Mouse (Mus musculus): ENCODE results near the gene Tat.

Gene Tat

GRCm38 (mm10) chr8:110004300-110004699 is 14.1 kb downstream of the Tat start:
- peak; percentile 85 for TF ChIP-seq GATA4 (IDR thresholded peaks at IDR 0.05; ENCODE audit: insufficient replicate concordance, low read length)

GRCm38 (mm10) chr8:110006312-110007023 is 16.2 kb downstream of the Tat start:
- TF ChIP-seq GATA4 (IDR thresholded peaks at IDR 0.05; ENCODE audit: insufficient replicate concordance, low read length), result no peak

DNA sequence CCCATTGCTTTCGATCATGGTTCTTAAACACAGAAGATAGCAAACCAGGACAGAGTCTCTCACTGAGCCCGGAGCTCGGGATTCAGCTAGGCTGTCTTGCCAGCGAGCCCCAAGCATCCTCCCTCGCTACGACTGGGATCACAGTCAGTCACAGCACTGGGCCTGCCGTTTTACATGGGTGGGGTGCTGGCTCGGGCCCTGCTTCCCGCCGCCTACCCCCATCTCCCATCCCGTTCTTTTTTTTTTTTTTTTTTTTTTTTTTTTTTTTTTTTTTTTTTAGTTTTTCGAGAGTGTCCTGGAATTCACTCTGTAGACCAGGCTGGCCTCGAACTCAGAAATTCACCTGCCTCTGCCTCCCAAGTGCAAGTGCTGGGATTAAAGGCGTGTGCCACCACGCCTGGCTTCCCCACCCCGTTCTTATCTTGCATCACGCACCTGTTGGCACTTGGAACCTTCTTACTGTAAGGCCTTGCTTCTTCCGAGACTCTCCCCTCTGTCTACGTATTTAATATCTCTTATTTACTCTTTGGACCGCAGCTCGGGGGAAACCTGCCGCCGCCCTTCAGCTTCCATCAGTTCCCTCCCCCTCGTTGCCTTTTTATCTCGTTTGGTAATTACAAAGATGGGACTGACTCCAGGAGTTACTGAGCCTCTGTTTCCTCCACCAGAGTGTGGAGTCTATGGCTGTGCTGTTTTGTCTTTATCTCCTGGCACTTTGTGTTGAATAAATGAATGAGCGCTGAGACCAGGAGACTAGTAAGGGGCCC is 18.2 kb downstream of the Tat start:
- TF ChIP-seq GATA4 (IDR thresholded peaks at IDR 0.05; ENCODE audit: insufficient replicate concordance, low read length), result no peak

- no peak for TF ChIP-seq GATA4 (IDR thresholded peaks at IDR 0.05; ENCODE audit: insufficient replicate concordance, low read length)
Measured at GRCm38 (mm10) chr8:110008995-110009446, 18.8 kb downstream of the Tat start.

DNA sequence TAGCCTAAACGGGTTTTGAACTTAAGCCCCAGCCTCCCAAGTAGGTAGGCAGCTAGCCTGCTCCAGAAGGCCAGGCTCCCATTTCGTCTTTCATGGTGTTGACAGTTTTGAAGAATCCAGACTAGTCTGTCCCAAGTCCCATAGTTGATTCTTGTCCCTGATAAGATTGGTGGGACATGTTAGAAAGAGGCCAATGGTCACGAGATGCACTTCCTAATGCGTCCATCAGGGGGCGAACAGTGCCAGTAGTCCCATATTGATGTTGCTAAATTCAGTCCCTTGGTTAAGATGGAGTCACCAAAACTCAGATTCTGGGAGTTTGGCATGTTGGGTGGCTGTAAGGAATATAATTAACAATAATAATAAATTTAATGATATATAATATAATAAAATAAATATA is 20.6 kb downstream of the Tat start:
- no peak for TF ChIP-seq GATA4 (IDR thresholded peaks at IDR 0.05; ENCODE audit: insufficient replicate concordance, low read length)

DNA sequence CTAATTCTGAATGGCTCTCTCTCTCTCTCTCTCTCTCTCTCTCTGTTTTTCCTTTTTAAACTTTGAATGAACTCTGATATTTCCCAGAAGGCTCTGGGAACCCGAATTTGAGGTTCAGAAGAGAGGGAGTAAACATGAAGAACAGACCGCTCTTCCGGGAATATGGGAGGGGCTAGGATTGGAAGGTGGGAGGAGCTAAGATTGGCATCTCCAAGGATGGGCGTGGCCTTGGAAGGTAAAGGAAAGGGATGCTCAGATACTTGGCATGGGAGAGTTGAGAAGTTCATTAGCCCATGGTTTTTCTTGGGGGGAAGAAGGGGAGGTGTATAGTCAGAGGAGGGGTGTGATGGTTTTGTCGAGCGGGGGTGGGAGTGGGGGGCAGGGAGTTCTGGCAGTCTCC is 31.8 kb downstream of the Tat start:
- no peak for TF ChIP-seq GATA4 (IDR thresholded peaks at IDR 0.05; ENCODE audit: insufficient replicate concordance, low read length)

DNA sequence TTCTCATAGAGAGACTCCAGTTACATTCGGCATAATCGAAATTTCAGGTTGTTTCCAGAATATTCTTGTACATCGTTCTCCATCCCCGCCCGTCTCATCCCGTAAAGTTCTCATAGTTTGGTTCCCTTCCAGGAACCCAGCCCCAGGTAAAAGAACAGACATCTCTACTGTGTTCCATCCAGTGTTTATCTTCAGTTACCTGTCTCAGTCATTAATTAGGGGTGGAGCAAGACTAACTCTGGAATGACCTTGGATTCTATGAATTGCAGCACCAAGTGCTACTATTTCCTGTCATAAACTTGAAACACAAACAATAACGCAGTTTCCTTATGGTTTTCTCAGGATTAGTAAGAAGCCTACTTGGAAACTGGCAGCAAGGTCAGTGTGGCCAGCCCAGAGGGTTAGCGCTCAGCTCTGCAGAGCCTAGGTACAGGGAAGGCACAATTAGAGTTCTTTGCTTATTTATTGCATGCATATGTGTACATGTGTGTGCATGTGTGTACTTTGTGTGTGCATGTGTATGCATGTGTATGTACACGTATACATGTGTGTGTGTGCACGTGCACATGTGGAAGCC is 32.6 kb downstream of the Tat start:
- no peak for TF ChIP-seq GATA4 (IDR thresholded peaks at IDR 0.05; ENCODE audit: insufficient replicate concordance, low read length)

- peak; percentile 42; the same call in 1 of the 2 replicates for TF ChIP-seq GATA4 (IDR thresholded peaks at IDR 0.05; ENCODE audit: insufficient replicate concordance, low read length)
Measured at GRCm38 (mm10) chr8:110033771-110034170, 43.5 kb downstream of the Tat start.

DNA sequence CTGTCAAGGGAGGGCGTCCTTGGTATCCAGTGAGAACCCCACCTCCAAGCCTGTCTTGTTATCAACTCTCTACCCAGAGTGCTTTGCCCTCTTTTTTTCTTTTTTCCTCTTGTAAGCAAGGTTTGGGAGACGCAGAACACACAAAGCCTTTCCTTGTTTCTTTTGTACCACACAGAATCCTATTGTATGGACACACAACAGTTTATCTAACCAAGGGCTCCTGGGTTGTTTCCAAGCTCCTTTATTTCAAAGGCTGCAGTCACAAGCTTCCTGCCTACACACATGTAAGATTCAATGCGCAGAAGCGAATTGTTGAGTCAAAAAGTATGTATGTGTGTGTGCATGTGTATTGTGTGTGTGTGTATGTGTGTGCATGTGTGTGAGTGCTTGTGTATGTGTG is 44.1 kb downstream of the Tat start:
- no peak for TF ChIP-seq GATA4 (IDR thresholded peaks at IDR 0.05; ENCODE audit: insufficient replicate concordance, low read length)

GRCm38 (mm10) chr8:110036156-110036555 is 45.9 kb downstream of the Tat start:
- no peak for TF ChIP-seq GATA4 (IDR thresholded peaks at IDR 0.05; ENCODE audit: insufficient replicate concordance, low read length)

GRCm38 (mm10) chr8:110039216-110039615 is 49.0 kb downstream of the Tat start:
- no peak for TF ChIP-seq GATA4 (IDR thresholded peaks at IDR 0.05; ENCODE audit: insufficient replicate concordance, low read length)

DNA sequence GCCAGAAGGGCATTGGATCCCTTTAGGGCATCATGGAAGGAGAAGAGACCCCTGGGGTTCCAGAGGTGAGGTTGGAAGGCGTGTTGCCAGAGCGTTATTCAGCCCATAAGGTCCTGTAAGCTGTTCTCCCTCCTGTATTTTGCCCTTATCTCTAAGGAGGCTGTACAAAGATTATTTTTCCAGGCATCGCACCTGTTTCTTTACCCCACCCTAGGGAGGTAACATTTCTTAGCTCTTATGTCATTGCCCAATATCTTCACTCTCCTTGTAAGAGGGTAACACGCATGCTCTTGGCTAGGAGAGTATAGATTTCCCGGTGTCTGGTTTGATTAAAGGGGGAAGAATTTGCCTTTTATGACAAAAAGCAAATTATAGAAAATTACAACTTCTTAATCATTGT is 49.4 kb downstream of the Tat start, which contains the start of gene Chst4:
Gene Chst4, minus strand, starts transcription at position 82 of the 400 bp plus-strand sequence.
- TF ChIP-seq GATA4 (IDR thresholded peaks at IDR 0.05; ENCODE audit: insufficient replicate concordance, low read length), result no peak

DNA sequence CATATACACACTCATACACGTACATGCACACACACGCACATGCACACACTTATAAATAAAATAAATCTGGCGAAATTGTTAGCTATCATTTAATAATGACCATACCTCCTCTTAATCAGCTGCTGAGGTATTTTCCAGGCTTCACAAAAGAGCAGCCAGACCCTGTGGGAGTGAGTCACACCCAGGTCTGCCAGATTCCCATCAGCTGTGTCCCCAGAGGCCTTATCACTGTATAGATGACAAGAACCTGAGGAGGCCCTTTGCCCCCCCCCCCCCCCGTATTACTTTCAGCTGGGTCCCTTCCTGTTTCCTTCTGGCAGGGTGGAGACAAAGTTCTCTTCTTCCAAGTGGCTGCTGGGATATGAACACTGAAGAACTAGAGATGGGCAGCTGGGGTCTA is 50.3 kb downstream of the Tat start:
- no peak for TF ChIP-seq GATA4 (IDR thresholded peaks at IDR 0.05; ENCODE audit: insufficient replicate concordance, low read length)
